Mouse (Mus musculus) liver, embryonic 14 days (tissue): Measurements from ENCODE around the gene Rngtt. TPM values are rescaled to one million over a fixed set of nuclear protein-coding genes. Genes with fewer than 3 reads are reported as not detected.

Experiments used
- polyA plus RNA-seq: library from polyadenylated mRNA; depleted of rRNA; stranded (reverse); fragments of >200 nt; gene quantifications from 2 replicates; pipeline ENCODE4 v1.2.3, GENCODE M21; 2012; rRNA removed

The Rngtt gene
- polyA plus RNA-seq = 4.1 and 5.2 TPM in 2 replicates

GRCm38 (mm10) chr4:33309764-33310757 is at the start of gene Rngtt:
Gene Rngtt (plus strand): TSS chr4:33310311.

DNA sequence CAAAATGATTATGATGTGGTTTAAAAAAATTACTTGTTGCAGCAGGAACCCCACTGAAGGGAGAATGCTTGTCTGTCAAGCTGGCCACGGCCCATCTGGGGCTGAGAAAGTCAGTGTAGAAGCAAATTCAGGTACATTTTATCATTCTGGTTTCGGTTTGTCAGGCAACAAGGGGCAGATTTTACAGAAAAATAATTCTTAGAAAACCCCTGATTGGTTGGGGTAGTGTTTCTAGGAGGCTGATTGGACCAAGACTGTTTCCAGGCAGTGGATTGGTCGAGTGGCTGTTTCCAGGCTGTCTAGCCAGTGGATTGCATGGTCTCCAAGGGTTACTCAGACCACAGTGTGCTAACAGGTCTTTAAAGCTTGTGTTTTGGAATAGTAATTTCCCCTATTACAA is 20.1 kb upstream of the Rngtt start, which contains the start of gene Pnrc1:
Gene Pnrc1, minus strand, starts transcription at position 162 of the 400 bp plus-strand sequence.

Other genes with a start within 250 kb of the Rngtt start
- gene Gabrr2, start 247.3 kb upstream of the Rngtt start, polyA plus RNA-seq = 0.01 and 0.03 TPM in 2 replicates
- gene Gabrr1, start 177.8 kb upstream of the Rngtt start, polyA plus RNA-seq = not detected in 2 replicates
- 0.10 and 0.17 TPM in 2 replicates for gene Pm20d2, start 120.6 kb upstream of the Rngtt start, polyA plus RNA-seq
- gene Srsf12, start 101.3 kb upstream of the Rngtt start, polyA plus RNA-seq = 0.09 and 0.14 TPM in 2 replicates
- 17.3 and 19.1 TPM in 2 replicates for gene Pnrc1, start 20.1 kb upstream of the Rngtt start, polyA plus RNA-seq